Mouse (Mus musculus): ENCODE data around the gene Alox5. TPM values are rescaled to one million over a fixed set of nuclear protein-coding genes. Genes with fewer than 3 reads are reported as not detected.

The Alox5 gene
- polyA plus RNA-seq, 1 experiment from 2014 or later: 1.6 TPM

GRCm38 (mm10) chr6:116458728-116459127, 2.2 kb downstream of the Alox5 start:
- Histone ChIP-seq H3K27ac (ENCODE audit: low read depth, low read length) (no peak overlapping the region), H3K36me3 (ENCODE audit: control insufficient read depth, insufficient read depth, low read length) (no peaks in the 10 kb centered on the region), H3K9me3 (ENCODE audit: control insufficient read depth, low read length) (no peaks in the 10 kb centered on the region), H3K27me3 (ENCODE audit: control insufficient read depth, insufficient read depth, low read length) (peaks cover 12% of the 10 kb centered on the region), H3K4me3 (ENCODE audit: low read depth, low read length) (no peak overlapping the region), H3K9ac (ENCODE audit: low read length) (no peak overlapping the region), H3K4me2 (no peak overlapping the region), H3K4me1 (ENCODE audit: control insufficient read depth, insufficient read depth, low read length) (peaks cover 4% of the 10 kb centered on the region; the same call in 1 of the 2 replicates)
- ATAC-seq (ENCODE audit: low FRiP score): no peak
- WGBS: 79% methylated on average over 4 of the region's 4 CpGs
- DNase-seq (ENCODE audit: low spot score, missing footprints): no peak

- DNase-seq (ENCODE audit: low spot score, missing footprints) (no peak), ATAC-seq (ENCODE audit: low FRiP score) (no peak)
- Histone ChIP-seq H3K4me1 (ENCODE audit: control insufficient read depth, insufficient read depth, low read length) (peaks cover 4% of the 10 kb centered on the region; the same call in 1 of the 2 replicates), H3K9ac (ENCODE audit: low read length) (no peak overlapping the region), H3K9me3 (ENCODE audit: control insufficient read depth, low read length) (no peaks in the 10 kb centered on the region), H3K27ac (ENCODE audit: low read depth, low read length) (no peak overlapping the region), H3K4me3 (ENCODE audit: low read depth, low read length) (no peak overlapping the region), H3K36me3 (ENCODE audit: control insufficient read depth, insufficient read depth, low read length) (no peaks in the 10 kb centered on the region), H3K27me3 (ENCODE audit: control insufficient read depth, insufficient read depth, low read length) (peaks cover 12% of the 10 kb centered on the region), H3K4me2 (no peak overlapping the region)
- WGBS: 87% methylated on average over 1 of the region's 1 CpGs
Observed at GRCm38 (mm10) chr6:116456482-116456881, 4.5 kb downstream of the Alox5 start.

- peaks cover 9% of the 10 kb centered on the region; the same call in 1 of the 2 replicates for H3K27me3 ChIP-seq (ENCODE audit: control insufficient read depth, insufficient read depth, low read length)
- 76% methylated on average over 4 of the region's 4 CpGs for WGBS
Observed at GRCm38 (mm10) chr6:116455781-116456180, 5.2 kb downstream of the Alox5 start.

GRCm38 (mm10) chr6:116440849-116441248, 20.1 kb downstream of the Alox5 start:
- DNase-seq (ENCODE audit: low spot score, missing footprints) (no peak), ATAC-seq (ENCODE audit: low FRiP score) (no peak)
- WGBS: 88% methylated on average over 4 of the region's 4 CpGs
- Histone ChIP-seq H3K9ac (ENCODE audit: low read length) (no peak overlapping the region), H3K36me3 (ENCODE audit: control insufficient read depth, insufficient read depth, low read length) (no peaks in the 10 kb centered on the region), H3K27ac (ENCODE audit: low read depth, low read length) (no peak overlapping the region), H3K9me3 (ENCODE audit: control insufficient read depth, low read length) (no peaks in the 10 kb centered on the region), H3K4me3 (ENCODE audit: low read depth, low read length) (no peak overlapping the region), H3K4me2 (no peak overlapping the region), H3K4me1 (ENCODE audit: control insufficient read depth, insufficient read depth, low read length) (no peaks in the 10 kb centered on the region), H3K27me3 (ENCODE audit: control insufficient read depth, insufficient read depth, low read length) (no peaks in the 10 kb centered on the region)

More at GRCm38 (mm10) chr6:116455781-116456180, 5.2 kb downstream of the Alox5 start:
- ATAC-seq (ENCODE audit: low FRiP score) (no peak), DNase-seq (ENCODE audit: low spot score, missing footprints) (no peak)
- Histone ChIP-seq H3K36me3 (ENCODE audit: control insufficient read depth, insufficient read depth, low read length) (no peaks in the 10 kb centered on the region), H3K27ac (ENCODE audit: low read depth, low read length) (no peak overlapping the region), H3K9ac (ENCODE audit: low read length) (no peak overlapping the region), H3K9me3 (ENCODE audit: control insufficient read depth, low read length) (no peaks in the 10 kb centered on the region), H3K4me3 (ENCODE audit: low read depth, low read length) (no peak overlapping the region), H3K4me1 (ENCODE audit: control insufficient read depth, insufficient read depth, low read length) (peaks cover 2% of the 10 kb centered on the region; the same call in 1 of the 2 replicates), H3K4me2 (no peak overlapping the region)

GRCm38 (mm10) chr6:116440447-116440846, 20.5 kb downstream of the Alox5 start:
- H3K4me3 ChIP-seq (ENCODE audit: low read depth, low read length): no peak overlapping the region
- H3K9ac ChIP-seq (ENCODE audit: low read length): no peak overlapping the region
- no peak overlapping the region for H3K27ac ChIP-seq (ENCODE audit: low read depth, low read length)
- DNase-seq (ENCODE audit: low spot score, missing footprints) (no peak), ATAC-seq (ENCODE audit: low FRiP score) (no peak)
- WGBS: 79% methylated on average over 4 of the region's 4 CpGs
- H3K4me2 ChIP-seq: no peak overlapping the region
- no peaks in the 10 kb centered on the region for H3K9me3 ChIP-seq (ENCODE audit: control insufficient read depth, low read length)
- no peaks in the 10 kb centered on the region for H3K27me3 ChIP-seq (ENCODE audit: control insufficient read depth, insufficient read depth, low read length)
- H3K4me1 ChIP-seq (ENCODE audit: control insufficient read depth, insufficient read depth, low read length): no peaks in the 10 kb centered on the region
- no peaks in the 10 kb centered on the region for H3K36me3 ChIP-seq (ENCODE audit: control insufficient read depth, insufficient read depth, low read length)

GRCm38 (mm10) chr6:116439531-116439930, 21.4 kb downstream of the Alox5 start:
- Histone ChIP-seq H3K4me1 (ENCODE audit: control insufficient read depth, insufficient read depth, low read length) (no peaks in the 10 kb centered on the region), H3K27ac (ENCODE audit: low read depth, low read length) (no peak overlapping the region)
- ATAC-seq (ENCODE audit: low FRiP score): no peak

GRCm38 (mm10) chr6:116438864-116439263, 22.1 kb downstream of the Alox5 start:
- H3K4me1 ChIP-seq (ENCODE audit: control insufficient read depth, insufficient read depth, low read length): no peaks in the 10 kb centered on the region
- H3K4me2 ChIP-seq: no peak overlapping the region
- no peak overlapping the region for H3K9ac ChIP-seq (ENCODE audit: low read length)
- H3K4me3 ChIP-seq (ENCODE audit: low read depth, low read length): no peak overlapping the region
- H3K27me3 ChIP-seq (ENCODE audit: control insufficient read depth, insufficient read depth, low read length): no peaks in the 10 kb centered on the region
- no peaks in the 10 kb centered on the region for H3K36me3 ChIP-seq (ENCODE audit: control insufficient read depth, insufficient read depth, low read length)
- DNase-seq (ENCODE audit: low spot score, missing footprints) (no peak), ATAC-seq (ENCODE audit: low FRiP score) (no peak)
- 81% methylated on average over 6 of the region's 6 CpGs for WGBS
- H3K9me3 ChIP-seq (ENCODE audit: control insufficient read depth, low read length): no peaks in the 10 kb centered on the region
- H3K27ac ChIP-seq (ENCODE audit: low read depth, low read length): no peak overlapping the region

More at GRCm38 (mm10) chr6:116439531-116439930, 21.4 kb downstream of the Alox5 start:
- H3K4me2 ChIP-seq: no peak overlapping the region
- 88% methylated on average over 6 of the region's 6 CpGs for WGBS
- DNase-seq (ENCODE audit: low spot score, missing footprints): no peak
- H3K9me3 ChIP-seq (ENCODE audit: control insufficient read depth, low read length): no peaks in the 10 kb centered on the region
- H3K9ac ChIP-seq (ENCODE audit: low read length): no peak overlapping the region
- H3K27me3 ChIP-seq (ENCODE audit: control insufficient read depth, insufficient read depth, low read length): no peaks in the 10 kb centered on the region
- no peaks in the 10 kb centered on the region for H3K36me3 ChIP-seq (ENCODE audit: control insufficient read depth, insufficient read depth, low read length)
- H3K4me3 ChIP-seq (ENCODE audit: low read depth, low read length): no peak overlapping the region

- Histone ChIP-seq H3K4me3 (ENCODE audit: low read depth, low read length) (no peak overlapping the region), H3K36me3 (ENCODE audit: control insufficient read depth, insufficient read depth, low read length) (no peaks in the 10 kb centered on the region), H3K9me3 (ENCODE audit: control insufficient read depth, low read length) (no peaks in the 10 kb centered on the region), H3K4me2 (no peak overlapping the region), H3K9ac (ENCODE audit: low read length) (no peak overlapping the region), H3K4me1 (ENCODE audit: control insufficient read depth, insufficient read depth, low read length) (no peaks in the 10 kb centered on the region), H3K27ac (ENCODE audit: low read depth, low read length) (no peak overlapping the region), H3K27me3 (ENCODE audit: control insufficient read depth, insufficient read depth, low read length) (no peaks in the 10 kb centered on the region)
- no peak for DNase-seq (ENCODE audit: low spot score, missing footprints)
- WGBS: 75% methylated on average over 5 of the region's 5 CpGs
- ATAC-seq (ENCODE audit: low FRiP score): no peak
Observed at GRCm38 (mm10) chr6:116428282-116428681, 32.7 kb downstream of the Alox5 start.

GRCm38 (mm10) chr6:116427552-116427951, 33.4 kb downstream of the Alox5 start:
- H3K27me3 ChIP-seq (ENCODE audit: control insufficient read depth, insufficient read depth, low read length): no peaks in the 10 kb centered on the region
- H3K27ac ChIP-seq (ENCODE audit: low read depth, low read length): no peak overlapping the region
- whole genome bisulfite sequencing: 86% methylated on average over 3 of the region's 3 CpGs
- no peaks in the 10 kb centered on the region for H3K9me3 ChIP-seq (ENCODE audit: control insufficient read depth, low read length)
- no peaks in the 10 kb centered on the region for H3K36me3 ChIP-seq (ENCODE audit: control insufficient read depth, insufficient read depth, low read length)
- H3K4me1 ChIP-seq (ENCODE audit: control insufficient read depth, insufficient read depth, low read length): no peaks in the 10 kb centered on the region
- DNase-seq (ENCODE audit: low spot score, missing footprints) (no peak), ATAC-seq (ENCODE audit: low FRiP score) (no peak)
- H3K4me3 ChIP-seq (ENCODE audit: low read depth, low read length): no peak overlapping the region
- no peak overlapping the region for H3K9ac ChIP-seq (ENCODE audit: low read length)
- H3K4me2 ChIP-seq: no peak overlapping the region
